Mouse (Mus musculus) ES-E14 (cell line): ENCODE data around the gene Gnb3. TPM values are rescaled to one million over a fixed set of nuclear protein-coding genes. Genes with fewer than 3 reads are reported as not detected.

Source experiments
- DNase-seq: peaks from one replicate; pipeline ENCODE4 v3.0.0-alpha.2; 2013; ENCODE audit warnings: low read depth, low spot score
- H3K27ac ChIP-seq: 2 replicates; pipeline ENCODE4 v1.5.1; 2012; ENCODE audit warnings: low read depth, mild to moderate bottlenecking, low read length, moderate library complexity, mixed read lengths; ENCODE audit not compliant: poor library complexity, insufficient read depth, severe bottlenecking
- H3K36me3 ChIP-seq: 2 replicates; pipeline ENCODE4 v1.6.1; 2012; ENCODE audit warnings: mild to moderate bottlenecking, low read length, moderate library complexity, mixed read lengths; ENCODE audit not compliant: control insufficient read depth, poor library complexity, insufficient read depth, severe bottlenecking
- H3K4me1 ChIP-seq, 2 experiments: fragments of 150-350 bp in 1 of 2; sonication (generic) in 1 of 2; 2 replicates each; pipeline ENCODE4 v1.6.1; 2012; ENCODE audit warnings: low read length in 2 of 2, mild to moderate bottlenecking in 1 of 2, mixed read lengths in 1 of 2; ENCODE audit not compliant: control insufficient read depth in 2 of 2, insufficient read depth in 2 of 2, poor library complexity in 1 of 2
- H3K4me3 ChIP-seq, 2 experiments: fragments of 150-350 bp in 1 of 2; sonication (generic) in 1 of 2; 2 replicates each; pipeline ENCODE4 v1.5.1; 2012; ENCODE audit warnings: low read length in 2 of 2, low read depth in 1 of 2, mild to moderate bottlenecking in 1 of 2, mixed read lengths in 1 of 2; ENCODE audit not compliant: insufficient read depth in 1 of 2, poor library complexity in 1 of 2, severe bottlenecking in 1 of 2
- H3K9ac ChIP-seq: 2 replicates; pipeline ENCODE4 v1.6.1; 2012; ENCODE audit warnings: low read depth, mild to moderate bottlenecking, low read length, mixed read lengths; ENCODE audit not compliant: poor library complexity, insufficient read depth, severe bottlenecking
- H3K9me3 ChIP-seq: fragments of 150-350 bp; sonication (generic); 2 replicates; pipeline ENCODE4 v1.6.1; 2012; ENCODE audit warnings: low read depth, mild to moderate bottlenecking, low read length; ENCODE audit not compliant: control insufficient read depth, insufficient read depth
- CHD2 ChIP-seq: IDR thresholded peaks from 2 replicates; pipeline ENCODE4 v1.6.1; 2014; ENCODE audit warnings: mild to moderate bottlenecking, low read depth, low read length, inconsistent platforms
- HCFC1 ChIP-seq: IDR thresholded peaks from 2 replicates; pipeline ENCODE4 v1.6.1; 2012; ENCODE audit warnings: low read length, inconsistent platforms, borderline replicate concordance; ENCODE audit not compliant: insufficient read depth
- MAFK ChIP-seq: IDR thresholded peaks from 2 replicates; pipeline ENCODE4 v1.6.1; 2014; ENCODE audit warnings: mild to moderate bottlenecking, low read depth, low read length, inconsistent platforms; ENCODE audit not compliant: insufficient read depth
- ZC3H11A ChIP-seq: IDR thresholded peaks from 2 replicates; pipeline ENCODE4 v1.6.1; 2012; ENCODE audit warnings: low read depth, mild to moderate bottlenecking, inconsistent platforms, low read length, borderline replicate concordance
- ZNF384 ChIP-seq: IDR thresholded peaks from 2 replicates; pipeline ENCODE4 v1.6.1; 2012; ENCODE audit warnings: low read depth, low read length, inconsistent platforms
- in situ Hi-C, 2 experiments: fragments of 600-800 bp; cut with MboI; formaldehyde crosslinking; loops; one replicate each; pipeline ENCODE4 v1.15.1; 2025; ENCODE audit warnings: low sequenced_read_pairs in 2 of 2, inconsistent platforms in 1 of 2; ENCODE audit not compliant: unreplicated experiment in 2 of 2
- total RNA-seq: library from RNA; depleted of rRNA; stranded (reverse); fragments of 300-350 nt; gene quantifications from 2 replicates; pipeline ENCODE4 v1.2.3, GENCODE M21; 2012

The Gnb3 gene
- total RNA-seq, 1 experiment, result not detected

- no peak for TF ChIP-seq HCFC1
- no peak for TF ChIP-seq CHD2
- no peak for TF ChIP-seq ZNF384
- no peak for TF ChIP-seq MAFK
- TF ChIP-seq ZC3H11A, result no peak
- H3K27ac ChIP-seq, result no peak overlapping the region
Observed at GRCm38 (mm10) chr6:124820891-124821290, 19.2 kb downstream of the Gnb3 start.

GRCm38 (mm10) chr6:124817971-124818370 is 22.1 kb downstream of the Gnb3 start:
- H3K4me3 ChIP-seq, result no peak overlapping the region
- in situ Hi-C loops, result no loop called here
- H3K36me3 ChIP-seq, result peaks cover 61% of the 10 kb centered on the region
- DNase-seq, result no peak
- H3K9ac ChIP-seq, result no peak overlapping the region
- H3K9me3 ChIP-seq, result no peaks in the 10 kb centered on the region
- no peak overlapping the region for H3K27ac ChIP-seq
- H3K4me1 ChIP-seq, result peaks cover 0 to 7% of the 10 kb centered on the region in 2 experiments; a peak in 1 of 4 replicates
- TF ChIP-seq HCFC1, result no peak
- no peak for TF ChIP-seq ZC3H11A
- TF ChIP-seq ZNF384, result no peak
- TF ChIP-seq MAFK, result no peak
- no peak for TF ChIP-seq CHD2

More at GRCm38 (mm10) chr6:124820891-124821290, 19.2 kb downstream of the Gnb3 start:
- in situ Hi-C loops, result no loop called here
- no peak for DNase-seq
- Histone ChIP-seq H3K9ac (no peak overlapping the region), H3K4me3 (no peak overlapping the region), H3K9me3 (no peaks in the 10 kb centered on the region), H3K36me3 (peaks cover 79% of the 10 kb centered on the region), H3K4me1 (no peaks in the 10 kb centered on the region)

DNA sequence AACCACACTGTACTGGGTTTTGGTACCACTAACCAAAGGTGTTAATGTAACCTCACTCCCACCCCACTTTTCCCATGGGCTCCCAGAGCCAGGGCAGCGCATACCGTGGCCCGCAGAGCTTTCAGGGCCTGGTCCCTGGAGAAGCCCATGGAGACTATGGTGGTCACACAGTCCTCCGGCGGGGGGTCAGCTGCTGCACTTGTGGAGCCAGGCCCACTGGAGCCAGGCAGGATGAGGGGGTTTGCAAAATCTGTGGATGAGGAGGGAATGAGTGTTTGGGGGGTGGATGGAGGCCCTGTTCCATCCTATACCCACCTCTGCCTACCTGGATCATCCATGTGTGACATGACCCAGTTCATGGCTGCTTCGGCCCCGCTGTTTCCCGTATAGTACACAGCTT is 22.5 kb downstream of the Gnb3 start:
- no peak overlapping the region for H3K9ac ChIP-seq
- TF ChIP-seq CHD2 (no peak), MAFK (no peak)
- peaks cover 0 to 8% of the 10 kb centered on the region in 2 experiments; a peak in 1 of 4 replicates for H3K4me1 ChIP-seq
- in situ Hi-C loops, result no loop called here
- H3K4me3 ChIP-seq, result no peak overlapping the region
- DNase-seq, result no peak
- H3K36me3 ChIP-seq, result peaks cover 61% of the 10 kb centered on the region
- no peak overlapping the region for H3K27ac ChIP-seq
- no peaks in the 10 kb centered on the region for H3K9me3 ChIP-seq

- H3K27ac ChIP-seq, result no peak overlapping the region
- H3K36me3 ChIP-seq, result peaks cover 61% of the 10 kb centered on the region
- no peak overlapping the region for H3K9ac ChIP-seq
- peaks cover 0 to 12% of the 10 kb centered on the region in 2 experiments; a peak in 1 of 4 replicates for H3K4me1 ChIP-seq
- no peaks in the 10 kb centered on the region for H3K9me3 ChIP-seq
- TF ChIP-seq ZNF384 (no peak), ZC3H11A (no peak), HCFC1 (no peak), CHD2 (no peak), MAFK (no peak)
- no peak overlapping the region for H3K4me3 ChIP-seq
- in situ Hi-C loops, result no loop called here
- no peak for DNase-seq
Observed at GRCm38 (mm10) chr6:124817125-124817524, 22.9 kb downstream of the Gnb3 start.

DNA sequence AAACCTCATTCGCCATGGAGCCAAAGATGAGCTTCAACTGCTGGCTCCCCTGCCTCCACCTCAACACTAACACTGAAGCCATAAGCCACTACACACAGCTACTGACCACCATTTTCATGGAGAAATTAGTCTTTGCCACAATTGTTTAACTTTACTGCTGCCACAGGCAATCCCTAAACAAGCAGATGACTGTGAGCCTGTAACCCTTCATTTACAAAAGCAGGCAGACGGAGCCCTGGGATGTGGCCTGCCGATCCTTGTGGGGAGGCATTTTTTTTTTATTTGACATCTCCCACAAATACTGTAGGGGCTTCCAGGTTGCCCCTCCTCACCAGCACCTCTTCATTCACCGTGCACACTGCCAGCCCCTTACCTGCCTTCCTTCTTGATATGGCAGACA is 23.5 kb downstream of the Gnb3 start:
- no peak for TF ChIP-seq CHD2
- TF ChIP-seq MAFK, result no peak
- TF ChIP-seq ZNF384, result no peak
- no peak for TF ChIP-seq ZC3H11A
- no peak for TF ChIP-seq HCFC1
- peaks cover 61% of the 10 kb centered on the region for H3K36me3 ChIP-seq

More for the DNA sequence above, 23.5 kb downstream of the Gnb3 start:
- H3K9me3 ChIP-seq, result no peaks in the 10 kb centered on the region
- H3K9ac ChIP-seq, result no peak overlapping the region
- peaks cover 0 to 13% of the 10 kb centered on the region in 2 experiments; a peak in 1 of 4 replicates for H3K4me1 ChIP-seq
- in situ Hi-C loops, result no loop called here
- H3K4me3 ChIP-seq, result no peak overlapping the region
- DNase-seq, result no peak
- no peak overlapping the region for H3K27ac ChIP-seq
